Comparison of ENCODE assay signal across 34 mouse cellular contexts in the genomic region with DNA sequence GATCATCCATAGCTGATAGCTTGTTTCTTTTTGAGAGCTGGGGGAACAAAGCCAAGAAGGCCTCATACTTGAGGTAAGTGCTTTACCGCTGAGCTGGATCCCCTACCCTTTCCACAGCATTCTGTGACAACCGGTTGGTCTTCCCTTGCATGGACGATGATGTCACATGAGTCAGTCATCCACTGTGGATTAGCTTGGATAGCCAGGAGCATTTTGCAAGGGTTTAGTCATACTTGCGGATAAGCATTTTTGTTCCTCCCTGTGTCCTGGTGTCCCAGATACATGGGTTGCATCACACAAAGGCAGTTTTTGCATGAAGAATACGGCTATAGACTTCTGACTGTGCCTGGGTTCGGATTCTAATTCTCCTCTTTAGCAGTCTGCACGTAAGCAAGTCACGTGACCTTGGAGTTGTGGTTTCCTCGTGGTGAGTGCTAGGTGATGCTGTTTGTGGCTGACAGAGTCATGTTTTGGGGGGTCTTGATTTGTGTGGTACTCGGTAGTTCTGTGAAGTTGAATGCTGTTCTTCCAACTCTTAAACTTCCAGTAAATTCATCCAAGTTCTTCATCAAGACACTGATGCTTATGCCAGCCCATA. TPM values are rescaled to one million over a fixed set of nuclear protein-coding genes. Genes with fewer than 3 reads are reported as not detected.
A peak's percentile ranks its signal among the peaks of the same experiment; 100 is the strongest.
DNase-seq lines count a peak whose midpoint lies in the region; ATAC-seq and TF ChIP-seq lines count a peak whose summit lies in the region.
"Had no signal": no experiment of that assay in that cellular context is flagged by ENCODE, and none has a peak within 500 bp of the region (broad histone marks: within the 10 kb centered on the region; RNA-seq: fewer than 3 reads in every experiment).

No protein-coding gene starts in this region.

- H3K79me2 ChIP-seq in C2C12 (ENCODE audit: control insufficient read depth, insufficient read depth) (no peaks in the 10 kb centered on the region), myocyte (ENCODE audit: control insufficient read depth, insufficient read depth) (no peaks in the 10 kb centered on the region)

- TF ChIP-seq POLR2A in myocyte (IDR thresholded peaks at IDR 0.05; ENCODE audit: insufficient read length, low read depth) = no peak

- no peak overlapping the region for H3K9ac ChIP-seq in heart, embryonic 14.5 days (ENCODE audit: low read length)
- H3K9ac ChIP-seq in heart, embryonic 11.5 days (ENCODE audit: low read depth, low read length) = no peak overlapping the region
- H3K9ac ChIP-seq: forebrain, postnatal 0 days; hindbrain, embryonic 12.5 days had no signal

- TF ChIP-seq CTCF in C2C12 (IDR thresholded peaks at IDR 0.05; ENCODE audit: control insufficient read depth, insufficient read depth, insufficient read length) = no peak
- TF ChIP-seq CTCF in Patski (IDR thresholded peaks at IDR 0.05) = no peak

- no peaks in the 10 kb centered on the region for H3K79me3 ChIP-seq in C2C12 (ENCODE audit: low read depth)

- H3K9me3 ChIP-seq in heart, embryonic 14.5 days (ENCODE audit: control insufficient read depth, low read length) = peaks cover 4% of the 10 kb centered on the region
- no peaks in the 10 kb centered on the region for H3K9me3 ChIP-seq in heart, embryonic 11.5 days (replicated peaks; ENCODE audit: control insufficient read depth, low read length)
- H3K9me3 ChIP-seq: hindbrain, embryonic 12.5 days; limb, embryonic 10.5 days; midbrain, embryonic 10.5 days had no signal

- in situ Hi-C loops in Patski (cut with MboI; ENCODE audit: low pct_unique_long_range_greater_than_20kb) = no loop called here

- 76% methylated on average over 10 of the region's 10 CpGs for WGBS in heart, embryonic 14.5 days
- WGBS in heart, embryonic 11.5 days (ENCODE audit: insufficient replicate concordance) = 88% methylated on average over 10 of the region's 10 CpGs

- DNase-seq in Patski (ENCODE audit: low read depth, low spot score) = peak; percentile 94
- DNase-seq in T-cell, adult 2 months (ENCODE audit: low spot score) = no peak
- no peak for DNase-seq in layer of hippocampus, postnatal 25 days (ENCODE audit: extremely low spot score in 1 of 2, low spot score in 1 of 2)
- DNase-seq: cerebellum, adult 11 months; cerebellum, postnatal 36 days; embryo, embryonic 11 days; forebrain, postnatal 0 days; gastrocnemius, postnatal 14 days; kidney, adult 18-20 months; liver; right cerebral cortex, adult 18-20 months had no signal

- CTCF ChIA-PET in Patski (lab: Charles Lee) = interaction anchor here (1.2 to 12.2 kb wide), 7 partner anchors 13 to 128 kb away, joined by 3 to 169 read pairs (median 4); partner anchors contain the start of genes 6030452D12Rik and Cdh3

- H3K4me3 ChIP-seq in heart, embryonic 14.5 days (ENCODE audit: control insufficient read depth in 1 of 2, insufficient read depth in 1 of 2, low read depth in 1 of 2, low read length in 2 of 2) = no peak overlapping the region
- no peak overlapping the region for H3K4me3 ChIP-seq in heart, embryonic 11.5 days (ENCODE audit: low read depth, low read length)
- H3K4me3 ChIP-seq in C2C12 (ENCODE audit: insufficient read depth, poor library complexity, severe bottlenecking) (no peak overlapping the region), myocyte (no peak overlapping the region)
- H3K4me3 ChIP-seq: hindbrain, embryonic 12.5 days; limb, embryonic 10.5 days; midbrain, embryonic 10.5 days had no signal

- POLR2A ChIA-PET in Patski (lab: Charles Lee) = interaction anchor here (1.0 to 3.1 kb wide), 4 partner anchors 9 to 19 kb away, joined by 3 to 14 read pairs (median 4); partner anchors contain the start of gene Cdh3

- H3ac ChIP-seq in C2C12 (ENCODE audit: control insufficient read depth, insufficient read length, low read depth) (no peak overlapping the region), myocyte (ENCODE audit: control insufficient read depth, insufficient read length) (no peak overlapping the region)

- no peaks in the 10 kb centered on the region for H3K27me3 ChIP-seq in heart, embryonic 14.5 days (ENCODE audit: control insufficient read depth, insufficient read depth, low read length)
- no peaks in the 10 kb centered on the region for H3K27me3 ChIP-seq in heart, embryonic 11.5 days (ENCODE audit: control insufficient read depth, insufficient read depth, low read length)
- no peaks in the 10 kb centered on the region for H3K27me3 ChIP-seq in C2C12 (ENCODE audit: control insufficient read depth, insufficient read depth, insufficient read length)
- H3K27me3 ChIP-seq in Patski = no peaks in the 10 kb centered on the region
- H3K27me3 ChIP-seq in myocyte (ENCODE audit: control insufficient read depth, insufficient read depth, insufficient read length) = no peaks in the 10 kb centered on the region
- H3K27me3 ChIP-seq: hindbrain, embryonic 12.5 days had no signal

- peak overlapping the region; percentile 2 to 50; a peak in 1 of 4 replicates for H3K27ac ChIP-seq in heart, embryonic 14.5 days (replicated peaks in 1 of 2; ENCODE audit: control insufficient read depth in 1 of 2, insufficient read depth in 1 of 2, low read depth in 2 of 2, low read length in 2 of 2)
- no peak overlapping the region for H3K27ac ChIP-seq in heart, embryonic 11.5 days (ENCODE audit: low read depth, low read length)
- H3K27ac ChIP-seq: hindbrain, embryonic 12.5 days; kidney, postnatal 0 days; limb, embryonic 10.5 days; midbrain, embryonic 10.5 days had no signal

- peaks cover 25 to 53% of the 10 kb centered on the region in 2 experiments for H3K4me1 ChIP-seq in heart, embryonic 14.5 days (ENCODE audit: control insufficient read depth in 2 of 2, insufficient read depth in 2 of 2, low read length in 2 of 2)
- peaks cover 20% of the 10 kb centered on the region for H3K4me1 ChIP-seq in heart, embryonic 11.5 days (ENCODE audit: control insufficient read depth, insufficient read depth, low read length)
- H3K4me1 ChIP-seq: hindbrain, embryonic 12.5 days; midbrain, embryonic 10.5 days had no signal

- peaks cover 15% of the 10 kb centered on the region; the same call in 1 of the 2 replicates for H3K36me3 ChIP-seq in heart, embryonic 14.5 days (ENCODE audit: control insufficient read depth, insufficient read depth, low read length)
- peaks cover 5% of the 10 kb centered on the region for H3K36me3 ChIP-seq in heart, embryonic 11.5 days (ENCODE audit: control insufficient read depth, insufficient read depth, low read length)
- H3K36me3 ChIP-seq in C2C12 (ENCODE audit: control insufficient read depth, insufficient read depth) (no peaks in the 10 kb centered on the region), myocyte (ENCODE audit: control insufficient read depth, insufficient read depth) (no peaks in the 10 kb centered on the region)
- H3K36me3 ChIP-seq: hindbrain, embryonic 12.5 days; midbrain, embryonic 10.5 days had no signal

- no peak overlapping the region for H3K4me2 ChIP-seq in heart, embryonic 14.5 days (ENCODE audit: low read length)
- no peak overlapping the region for H3K4me2 ChIP-seq in heart, embryonic 11.5 days
- peak overlapping the region; percentile 33 for H3K4me2 ChIP-seq in myocyte (ENCODE audit: low read depth)
- H3K4me2 ChIP-seq: hindbrain, embryonic 12.5 days had no signal

- no peak for ATAC-seq in heart, embryonic 14.5 days (ENCODE audit: insufficient number of reproducible peaks, insufficient read depth, low FRiP score, low read depth)
- no peak for ATAC-seq in heart, embryonic 11.5 days (replicated peaks; ENCODE audit: insufficient number of reproducible peaks, low FRiP score, low TSS enrichment)
- ATAC-seq in Patski = peak; percentile 82
- ATAC-seq: activated CD4-positive, CD25-positive, alpha-beta regulatory T cell, adult 4 months; forebrain, postnatal 0 days; midbrain, embryonic 16.5 days had no signal

TF ChIP-seq in C2C12, 6 proteins besides CTCF, POLR2A, EP300 and RAD21:
- TF ChIP-seq MYOG (IDR thresholded peaks at IDR 0.05; ENCODE audit: control insufficient read depth, extremely low read depth, insufficient read length) = no peak
- TF ChIP-seq CEBPB (IDR thresholded peaks at IDR 0.05; ENCODE audit: low read depth) = peak; percentile 98
- TF ChIP-seq MYOD1 (IDR thresholded peaks at IDR 0.05; ENCODE audit: control insufficient read depth, insufficient read length, low read depth) = peak; percentile 6
- peak; percentile 69 for TF ChIP-seq FOSL1 (IDR thresholded peaks at IDR 0.05; ENCODE audit: insufficient read depth, low read length, poor library complexity, severe bottlenecking)
- TF ChIP-seq USF1 (IDR thresholded peaks at IDR 0.05; ENCODE audit: low read depth) = peak; percentile 91
- peak; percentile 72 for TF ChIP-seq MAX (IDR thresholded peaks at IDR 0.05)
TF ChIP-seq in C2C12: peak in this region for 5.

TF ChIP-seq in myocyte, 11 proteins besides CTCF, POLR2A, EP300 and RAD21:
- TF ChIP-seq USF1 (IDR thresholded peaks at IDR 0.05; ENCODE audit: low read depth) (peak; percentile 87), E2F4 (IDR thresholded peaks at IDR 0.05; ENCODE audit: insufficient read depth) (no peak), SRF (IDR thresholded peaks at IDR 0.05; ENCODE audit: control insufficient read depth, insufficient read length, low read depth) (no peak), CEBPB (IDR thresholded peaks at IDR 0.05; ENCODE audit: insufficient read depth, poor library complexity, severe bottlenecking) (peak; percentile 96), MAX (IDR thresholded peaks at IDR 0.05; ENCODE audit: low read depth) (peak; percentile 5)

RNA-seq across cellular contexts. Expression of gene Cdh3, which starts 19.3 kb away (rescaled TPM):
- polyA plus RNA-seq in heart, embryonic 14.5 days (2014; fragmentation: Nextera tagmentation; extraction: Ambion mirVana) = 9.2 and 15.0 TPM in 2 replicates
- polyA plus RNA-seq in heart, embryonic 11.5 days (2014; fragmentation: Nextera tagmentation; extraction: Ambion mirVana) = 17.8 and 22.5 TPM in 2 replicates
- polyA plus RNA-seq in C2C12 (2012; fragmentation: generic; extraction: Trizol) = 0.02 TPM
- 81.9 TPM for polyA plus RNA-seq in Patski (2021)
- polyA plus RNA-seq in myocyte (2012; fragmentation: generic; extraction: Trizol) = 0.17 TPM
- under 1 TPM in 1 of 2 experiments, not detected in 1; 0.05 TPM for total RNA-seq in layer of hippocampus, postnatal 25 days (2021)
- polyA plus RNA-seq: activated CD4-positive, CD25-positive, alpha-beta regulatory T cell, adult 4 months had no signal

RNA-seq across cellular contexts. Expression of gene 6030452D12Rik, which starts 29.7 kb away (rescaled TPM):
- polyA plus RNA-seq in heart, embryonic 14.5 days (2014; fragmentation: Nextera tagmentation; extraction: Ambion mirVana) = not detected in 2 replicates
- polyA plus RNA-seq in heart, embryonic 11.5 days (2014; fragmentation: Nextera tagmentation; extraction: Ambion mirVana) = not detected in 2 replicates
- polyA plus RNA-seq in C2C12 (2012; fragmentation: generic; extraction: Trizol) (not detected), Patski (2021) (not detected), myocyte (2012; fragmentation: generic; extraction: Trizol) (not detected)
- total RNA-seq in layer of hippocampus, postnatal 25 days (2021) = not detected
- total RNA-seq: adrenal gland, postnatal 4 days; forebrain, postnatal 0 days; gastrocnemius, postnatal 14 days; heart, postnatal 25 days; layer of hippocampus, postnatal 10 days; left cerebral cortex, adult 8-10 months had no signal
- polyA plus RNA-seq: activated CD4-positive, CD25-positive, alpha-beta regulatory T cell, adult 4 months; embryonic facial prominence, embryonic 14.5 days; forebrain, embryonic 11.5 days; forebrain, postnatal 0 days; hindbrain, embryonic 12.5 days; kidney, postnatal 0 days; large intestine, adult 2 months; limb, embryonic 10.5 days; liver, embryonic 16.5 days; lung, embryonic 16.5 days; midbrain, embryonic 10.5 days; midbrain, embryonic 16.5 days; neural tube, embryonic 14.5 days; small intestine, adult 2 months; stomach, embryonic 16.5 days; thymus, postnatal 0 days had no signal

RNA-seq across cellular contexts. Expression of gene Gm10073, which starts 43.3 kb away (rescaled TPM):
- polyA plus RNA-seq in heart, embryonic 14.5 days (2014; fragmentation: Nextera tagmentation; extraction: Ambion mirVana) = 7.3 and 9.3 TPM in 2 replicates
- polyA plus RNA-seq in heart, embryonic 11.5 days (2014; fragmentation: Nextera tagmentation; extraction: Ambion mirVana) = 6.9 and 7.6 TPM in 2 replicates
- polyA plus RNA-seq in C2C12 (2012; fragmentation: generic; extraction: Trizol) = 107 TPM
- 34.6 TPM for polyA plus RNA-seq in Patski (2021)
- polyA plus RNA-seq in myocyte (2012; fragmentation: generic; extraction: Trizol) = 99.0 TPM
- 100 to 1,000 TPM in 1 of 2 experiments, 10 to 100 TPM in 1; 73.1 to 101 TPM for total RNA-seq in layer of hippocampus, postnatal 25 days (2021)
